In genomic region chr7:6252410-6252809, GRCm38 (mm10) we compare ENCODE assay signal across 37 mouse cellular contexts. TPM values are rescaled to one million over a fixed set of nuclear protein-coding genes. Genes with fewer than 3 reads are reported as not detected.
"Had no signal": no experiment of that assay in that cellular context is flagged by ENCODE, and none has a peak within 500 bp of the region (broad histone marks: within the 10 kb centered on the region; RNA-seq: fewer than 3 reads in every experiment).

Epp13 (plus strand) TSS chr7:6252710.

- H3K4me1 ChIP-seq: embryonic facial prominence, embryonic 10.5 days; embryonic facial prominence, embryonic 12.5 days; embryonic facial prominence, embryonic 13.5 days; embryonic facial prominence, embryonic 15.5 days; forebrain, embryonic 10.5 days; forebrain, embryonic 12.5 days; forebrain, embryonic 13.5 days; forebrain, embryonic 15.5 days had no signal

- H3K27ac ChIP-seq: embryonic facial prominence, embryonic 10.5 days; embryonic facial prominence, embryonic 12.5 days; embryonic facial prominence, embryonic 13.5 days; embryonic facial prominence, embryonic 15.5 days; forebrain, embryonic 10.5 days; forebrain, embryonic 12.5 days; forebrain, embryonic 13.5 days; forebrain, embryonic 15.5 days; gastrocnemius, adult 2 months; heart, adult 2 months had no signal

- H3K4me3 ChIP-seq: embryonic facial prominence, embryonic 10.5 days; embryonic facial prominence, embryonic 12.5 days; embryonic facial prominence, embryonic 13.5 days; embryonic facial prominence, embryonic 15.5 days; erythroblast, embryonic 14.5 days; forebrain, embryonic 10.5 days; forebrain, embryonic 12.5 days; forebrain, embryonic 13.5 days; forebrain, embryonic 15.5 days; gastrocnemius, adult 2 months; heart, adult 2 months had no signal

- H3K27me3 ChIP-seq: embryonic facial prominence, embryonic 12.5 days; embryonic facial prominence, embryonic 13.5 days; embryonic facial prominence, embryonic 15.5 days; forebrain, embryonic 12.5 days; forebrain, embryonic 13.5 days; forebrain, embryonic 15.5 days had no signal

- H3K36me3 ChIP-seq: embryonic facial prominence, embryonic 10.5 days; embryonic facial prominence, embryonic 12.5 days; embryonic facial prominence, embryonic 13.5 days; embryonic facial prominence, embryonic 15.5 days; forebrain, embryonic 10.5 days; forebrain, embryonic 12.5 days; forebrain, embryonic 15.5 days had no signal

- H3K4me2 ChIP-seq: embryonic facial prominence, embryonic 12.5 days; embryonic facial prominence, embryonic 13.5 days; embryonic facial prominence, embryonic 15.5 days; forebrain, embryonic 12.5 days; forebrain, embryonic 13.5 days; forebrain, embryonic 15.5 days had no signal

- H3K9ac ChIP-seq: embryonic facial prominence, embryonic 12.5 days; embryonic facial prominence, embryonic 13.5 days; embryonic facial prominence, embryonic 15.5 days; forebrain, embryonic 12.5 days; forebrain, embryonic 13.5 days; forebrain, embryonic 15.5 days; forebrain, postnatal 0 days had no signal

- ATAC-seq: forebrain, embryonic 13.5 days; forebrain, embryonic 14.5 days; forebrain, embryonic 15.5 days; forebrain, embryonic 16.5 days; forebrain, postnatal 0 days had no signal

- DNase-seq: cerebellum, adult 9-10 months; cerebellum, adult 9-11 months; cerebellum, postnatal 10 days; cerebellum, postnatal 14 days; cerebellum, postnatal 25 days; cerebellum, postnatal 36 days; embryo, embryonic 11 days; forebrain, postnatal 0 days; gastrocnemius, adult 2 months; gastrocnemius, postnatal 10 days; gastrocnemius, postnatal 14 days; gastrocnemius, postnatal 25 days; gastrocnemius, postnatal 36 days; heart, adult 11 months; heart, adult 18-20 months; heart, adult 2 months had no signal

- H3K9me3 ChIP-seq: embryonic facial prominence, embryonic 13.5 days; embryonic facial prominence, embryonic 15.5 days; forebrain, embryonic 12.5 days; forebrain, embryonic 15.5 days had no signal

RNA-seq across cellular contexts. Expression of gene Epp13, which starts in this region (rescaled TPM):
- total RNA-seq: common myeloid progenitor, adult 5-6 weeks; forebrain, postnatal 0 days; gastrocnemius, adult 18-20 months; gastrocnemius, adult 2 months; gastrocnemius, adult 8-10 months; gastrocnemius, postnatal 10 days; gastrocnemius, postnatal 14 days; gastrocnemius, postnatal 25 days; gastrocnemius, postnatal 36 days; gastrocnemius, postnatal 4 days; granulocyte monocyte progenitor cell, adult 5-6 weeks; heart, adult 18-20 months; heart, adult 2 months; heart, adult 8-10 months had no signal
- polyA plus RNA-seq: cortical plate, adult 2 months; embryonic facial prominence, embryonic 10.5 days; embryonic facial prominence, embryonic 11.5 days; embryonic facial prominence, embryonic 12.5 days; embryonic facial prominence, embryonic 13.5 days; embryonic facial prominence, embryonic 15.5 days; erythroblast, embryonic 14.5 days; forebrain, embryonic 10.5 days; forebrain, embryonic 11.5 days; forebrain, embryonic 12.5 days; forebrain, embryonic 13.5 days; forebrain, embryonic 14.5 days; forebrain, embryonic 15.5 days; forebrain, embryonic 16.5 days; frontal cortex, adult 2 months; heart, adult 2 months had no signal
